Mouse (Mus musculus) embryo, embryonic 11 days (tissue): ENCODE results near the gene Plekha7.

ENCODE experiments used
- DNase-seq: peaks from one replicate; pipeline ENCODE4 v3.0.0-alpha.2; 2015

The Plekha7 gene

DNA sequence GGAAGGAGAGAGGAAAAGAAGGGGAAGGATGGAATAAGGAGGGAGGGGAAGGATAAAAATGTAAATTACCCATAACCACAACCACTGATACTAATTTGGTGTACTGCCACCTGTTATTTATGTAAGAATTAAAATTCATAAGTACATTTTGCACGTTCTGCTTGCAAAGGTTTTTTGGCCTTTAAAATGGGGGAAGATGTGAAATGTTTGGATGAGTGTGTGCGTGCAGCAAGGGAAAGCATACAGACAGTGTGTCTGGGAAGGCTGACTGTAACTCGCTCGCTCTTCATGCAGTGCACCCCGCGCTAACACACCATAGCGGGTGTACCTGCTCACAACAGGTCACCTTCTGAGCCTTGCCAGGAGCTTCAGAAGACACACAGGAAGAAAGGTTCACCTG, 90.4 kb downstream of the Plekha7 start:
- DNase-seq: no peak

DNA sequence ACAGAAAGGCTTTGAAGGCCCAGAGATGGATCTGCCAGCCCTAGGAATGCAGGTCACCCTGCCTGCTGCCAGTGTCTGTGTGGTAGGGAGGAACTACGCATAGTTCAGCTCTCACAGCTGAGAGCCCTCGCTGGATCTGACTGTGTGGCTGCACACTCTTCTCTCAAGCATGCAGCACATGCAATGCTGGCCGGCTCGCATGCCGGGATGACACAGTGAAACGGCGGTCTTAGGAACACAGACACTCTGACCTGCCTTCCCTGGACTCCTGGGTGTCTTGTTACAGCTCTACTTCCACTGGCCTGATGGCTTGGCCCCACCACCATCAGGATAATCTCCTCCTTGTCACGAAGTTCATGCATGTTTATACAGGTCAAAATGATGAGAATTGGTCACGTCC, 96.3 kb downstream of the Plekha7 start:
- peak; percentile 62 for DNase-seq

DNA sequence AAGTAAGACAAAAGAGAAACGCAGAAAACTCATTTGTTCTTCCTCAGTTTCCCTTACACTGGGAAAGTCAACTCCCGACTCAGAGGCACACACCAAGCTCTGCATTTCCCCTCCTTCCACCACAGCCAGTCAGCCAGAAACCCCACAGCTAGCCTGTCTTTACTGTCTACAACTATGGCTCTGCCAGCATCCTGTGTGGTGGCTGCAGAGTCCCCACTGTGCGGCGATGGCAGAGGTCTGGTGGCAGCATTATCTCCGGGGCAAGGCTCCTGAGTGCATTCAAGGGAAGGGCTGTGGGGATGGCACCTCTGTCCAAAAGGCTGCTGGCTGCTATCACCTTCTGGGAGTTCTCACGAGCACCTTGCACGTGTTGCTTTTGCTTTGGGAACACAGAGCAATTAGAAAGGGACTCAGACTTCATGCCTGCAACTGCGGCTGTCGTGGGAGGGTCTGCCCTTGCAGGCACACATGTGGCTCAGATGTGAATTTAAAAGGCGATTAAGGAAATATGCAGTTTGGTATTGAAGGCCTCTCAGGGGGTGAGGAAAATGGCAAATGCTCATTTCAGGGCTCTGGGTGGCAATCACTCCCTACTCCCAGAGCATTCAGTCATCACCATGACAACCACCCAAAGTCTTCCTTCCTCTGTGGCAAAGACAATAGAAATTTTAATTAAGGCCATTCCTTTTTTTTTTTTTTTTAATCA, 98.1 kb downstream of the Plekha7 start:
- DNase-seq: no peak

DNA sequence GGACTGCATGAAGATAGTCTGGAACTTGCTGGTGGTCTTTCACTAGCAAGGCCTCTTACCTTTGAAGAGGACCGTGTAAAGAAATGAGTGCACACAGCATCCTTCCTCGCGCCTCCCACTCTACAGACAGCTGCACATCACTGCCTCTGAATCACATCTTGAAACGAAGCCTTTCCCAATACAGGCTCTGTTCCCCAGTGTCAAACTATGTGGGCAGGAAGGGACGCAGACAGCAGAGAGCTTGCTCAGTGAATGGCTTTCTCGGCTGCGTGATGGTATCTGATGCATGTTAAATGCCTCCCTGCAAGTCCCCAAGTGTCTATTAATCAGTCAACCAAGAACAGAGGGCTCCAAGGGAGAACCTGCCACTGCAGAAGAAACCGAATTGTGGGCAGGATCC, 99.3 kb downstream of the Plekha7 start:
- no peak for DNase-seq

DNA sequence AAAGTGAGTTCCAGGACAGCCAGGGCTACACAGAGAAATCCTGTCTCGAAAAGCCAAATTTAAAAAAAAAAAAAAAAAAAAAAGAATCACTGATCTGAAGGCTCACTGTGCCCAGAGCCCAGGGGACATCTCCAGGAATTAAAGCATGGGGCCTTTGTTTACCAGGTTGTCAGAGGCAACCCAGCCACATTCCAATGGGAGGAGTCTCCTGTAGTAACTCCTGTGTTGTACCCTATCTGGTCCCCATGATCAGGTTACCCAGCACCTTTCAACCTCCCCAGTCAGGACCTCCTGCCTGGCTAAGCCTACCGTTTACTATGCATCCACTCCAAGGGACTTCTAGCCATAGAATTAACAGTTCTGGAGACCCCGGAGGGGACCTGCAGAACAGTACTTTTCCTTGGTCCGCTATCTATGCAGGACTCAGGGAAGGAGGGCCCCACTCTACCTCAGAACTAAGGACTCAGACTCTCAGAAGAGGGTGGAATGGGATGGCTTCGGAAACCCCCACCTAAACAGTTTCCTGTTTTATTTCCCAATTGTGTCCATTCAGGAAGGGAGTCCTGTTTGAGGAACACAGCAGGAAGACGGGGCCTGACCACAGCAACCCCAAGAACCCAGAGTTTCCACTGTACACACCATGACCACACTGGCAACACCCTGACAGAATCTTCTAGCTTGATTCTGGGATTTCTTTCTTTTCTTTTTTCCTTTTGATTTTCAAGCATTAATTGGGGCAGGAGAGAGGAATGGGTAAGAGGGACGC, 101.2 kb downstream of the Plekha7 start:
- DNase-seq: no peak

DNA sequence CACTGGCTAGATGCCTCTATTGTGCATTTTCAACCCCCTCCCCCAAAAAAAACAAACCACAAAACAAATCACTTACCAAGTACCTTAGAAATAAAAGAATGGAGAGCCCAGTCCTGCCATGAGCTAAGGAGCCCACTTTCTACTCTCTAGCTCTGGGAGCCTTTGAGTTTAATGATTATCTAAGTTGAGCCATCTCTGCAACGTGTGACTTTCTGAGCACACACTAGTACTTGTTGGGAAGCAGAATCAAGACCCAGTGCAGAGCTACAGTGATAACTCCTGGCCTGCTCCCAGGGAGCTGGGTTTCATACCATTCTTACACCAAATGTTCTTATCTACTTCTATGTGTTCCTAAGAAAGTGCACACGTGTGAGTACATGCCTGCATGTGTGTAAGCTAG, 102.7 kb downstream of the Plekha7 start:
- no peak for DNase-seq

DNA sequence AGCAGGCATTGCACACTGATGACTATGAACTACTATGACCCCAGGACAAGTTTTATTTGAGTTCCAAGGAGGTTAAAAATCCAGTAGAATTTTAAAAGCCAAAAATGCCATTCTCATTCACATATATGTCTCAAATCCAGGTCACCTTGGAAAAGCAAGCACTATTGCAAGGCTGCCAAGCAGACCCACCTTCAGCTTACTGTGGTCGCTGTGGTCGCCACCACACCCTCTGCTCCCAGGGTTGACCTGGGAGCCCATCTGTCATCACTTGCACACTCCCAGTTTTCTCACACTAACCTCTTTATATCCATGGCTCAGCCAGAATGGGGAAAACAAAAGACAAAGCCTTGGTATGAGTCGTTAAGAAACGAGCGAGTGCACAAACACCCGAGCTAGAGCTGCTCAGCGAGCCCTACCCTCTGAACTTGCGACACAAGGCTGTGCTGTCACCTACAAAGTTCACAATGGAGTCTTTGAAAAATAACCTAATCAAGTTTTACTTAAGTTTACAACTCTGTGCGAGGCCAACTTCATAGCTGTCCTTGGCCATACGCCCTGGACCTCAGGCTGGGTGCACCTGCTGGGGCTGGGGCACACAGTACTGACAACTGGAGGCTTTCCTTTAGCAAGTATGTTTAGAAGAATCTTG, 106.0 kb downstream of the Plekha7 start:
- DNase-seq: no peak

DNA sequence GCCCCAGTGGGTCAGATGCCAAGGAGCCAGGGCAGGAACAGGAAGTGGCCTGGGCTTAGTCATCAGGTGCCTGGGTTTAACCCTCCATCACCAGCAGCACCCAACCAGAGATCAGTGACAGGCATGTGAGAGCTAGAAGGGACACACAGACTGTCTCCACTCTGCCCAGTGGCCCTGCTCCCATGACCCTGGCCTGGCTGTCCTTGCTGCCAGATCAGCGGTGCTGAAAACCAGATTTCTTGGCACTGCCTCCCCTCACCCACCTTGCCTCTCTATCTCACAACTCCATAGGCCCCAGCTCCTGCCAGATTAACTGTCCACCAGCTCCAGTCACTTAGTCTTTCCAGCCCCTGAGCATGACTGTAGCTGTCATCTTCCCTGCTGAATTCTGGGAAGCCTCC, 107.2 kb downstream of the Plekha7 start:
- DNase-seq: no peak

DNA sequence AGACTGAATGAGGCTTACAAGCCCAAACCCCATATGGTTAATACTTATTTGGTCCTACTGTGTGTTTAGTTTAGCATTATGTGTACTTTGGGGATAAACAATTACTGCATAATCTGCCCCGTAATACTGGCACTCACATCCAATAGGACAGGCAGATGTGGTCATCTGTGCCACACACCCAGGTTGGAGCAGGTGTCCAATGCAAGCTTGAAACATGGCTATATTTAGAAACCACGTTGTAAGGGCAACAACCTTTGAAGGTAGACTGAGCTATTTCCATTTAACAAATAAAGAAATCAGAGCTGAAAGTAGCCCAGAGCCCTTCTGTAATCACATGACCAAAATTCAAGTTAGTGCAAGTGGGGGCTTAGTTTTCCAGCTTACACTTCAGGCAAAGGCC, 107.6 kb downstream of the Plekha7 start:
- no peak for DNase-seq

DNA sequence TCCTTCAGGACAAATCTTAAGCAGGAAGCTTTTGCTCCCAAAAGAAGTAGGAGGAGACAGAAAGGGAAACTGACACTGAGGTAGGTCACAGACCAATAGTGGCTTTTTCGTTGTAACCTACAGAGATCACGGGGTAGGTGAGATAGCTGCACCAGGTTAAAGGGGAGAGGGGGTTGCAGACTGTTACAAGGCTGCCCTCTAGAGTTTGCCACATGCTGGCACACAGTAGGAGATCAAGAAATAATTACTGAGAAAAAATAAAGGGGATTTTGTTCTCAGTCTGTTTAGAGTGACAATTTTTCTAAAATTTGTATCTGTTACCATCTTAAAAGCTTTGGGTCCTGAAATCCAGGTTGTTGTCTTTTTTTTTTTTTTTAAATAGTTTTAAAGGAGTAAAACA, 109.3 kb downstream of the Plekha7 start:
- DNase-seq: no peak

DNA sequence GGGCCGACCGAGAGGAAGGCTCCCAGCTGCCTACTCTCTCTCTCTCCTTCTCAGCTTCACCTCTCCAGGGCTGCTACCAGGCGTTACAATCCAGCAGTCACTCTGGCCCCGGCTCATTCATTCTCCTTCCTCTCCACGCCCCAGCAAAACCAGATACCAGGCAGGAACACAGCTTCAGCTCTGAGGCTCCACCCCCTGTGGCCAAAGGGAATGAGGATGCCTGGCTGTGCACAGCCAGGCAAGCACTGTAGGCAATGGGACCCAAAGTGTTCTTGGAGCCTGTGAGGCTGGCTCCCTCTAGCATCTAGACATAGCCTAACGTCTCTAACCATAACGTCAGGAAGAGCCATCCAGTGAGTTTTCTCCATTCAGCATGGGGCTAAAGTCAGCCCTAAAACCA, 109.8 kb downstream of the Plekha7 start:
- peak; percentile 52 for DNase-seq

DNA sequence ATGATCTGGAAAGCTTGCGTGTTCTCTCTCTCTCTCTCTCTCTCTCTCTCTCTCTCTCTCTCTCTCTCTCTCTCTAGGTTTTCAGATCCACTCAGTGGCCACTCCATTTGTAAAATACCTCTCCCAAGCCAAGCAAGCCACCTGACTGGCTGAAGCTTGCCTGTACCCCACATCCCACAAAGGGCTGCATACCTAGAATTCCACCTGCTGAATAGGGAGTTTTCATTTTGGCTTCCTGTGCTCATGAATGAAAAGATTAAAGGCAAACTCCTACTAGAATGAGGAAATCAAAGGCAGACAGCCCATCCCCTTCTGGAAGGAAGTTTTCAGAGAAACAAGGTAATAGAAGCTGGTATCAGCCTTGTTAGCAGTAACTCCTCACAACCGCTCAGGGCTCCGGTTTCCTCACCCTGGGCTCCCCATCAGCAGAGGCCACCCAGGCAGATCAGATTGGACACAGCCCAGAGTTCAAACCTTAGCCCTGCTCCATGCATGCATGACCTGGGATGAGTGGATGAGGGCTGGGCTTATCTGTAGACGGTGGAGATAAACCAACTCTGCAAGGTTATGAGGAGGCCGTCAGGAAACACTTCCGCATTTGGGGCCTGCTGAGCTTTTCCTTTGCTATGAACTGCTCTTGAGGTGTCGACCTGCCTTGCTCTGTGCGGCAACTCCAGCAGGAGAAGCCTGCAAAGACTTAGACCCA, 111.0 kb downstream of the Plekha7 start:
- DNase-seq: no peak

DNA sequence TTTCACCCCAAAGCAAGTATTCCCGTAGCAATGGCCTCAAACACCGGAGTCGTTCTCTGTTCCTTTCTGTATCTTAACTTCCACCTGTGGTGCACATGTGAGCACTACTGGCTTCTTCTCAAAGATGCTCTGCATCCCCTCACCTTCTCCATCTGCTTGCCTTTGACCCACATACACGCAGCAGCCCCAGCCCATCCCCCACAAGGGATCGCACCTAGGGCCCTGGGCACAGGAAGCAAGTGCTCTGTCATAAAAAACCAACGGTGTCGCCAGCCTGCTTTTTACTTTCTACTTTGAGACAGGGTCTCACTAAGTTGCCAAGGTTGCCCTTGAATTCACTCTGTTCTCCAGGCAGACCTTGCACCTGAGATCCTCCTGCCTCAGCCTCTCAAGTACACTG, 113.2 kb downstream of the Plekha7 start:
- no peak for DNase-seq

DNA sequence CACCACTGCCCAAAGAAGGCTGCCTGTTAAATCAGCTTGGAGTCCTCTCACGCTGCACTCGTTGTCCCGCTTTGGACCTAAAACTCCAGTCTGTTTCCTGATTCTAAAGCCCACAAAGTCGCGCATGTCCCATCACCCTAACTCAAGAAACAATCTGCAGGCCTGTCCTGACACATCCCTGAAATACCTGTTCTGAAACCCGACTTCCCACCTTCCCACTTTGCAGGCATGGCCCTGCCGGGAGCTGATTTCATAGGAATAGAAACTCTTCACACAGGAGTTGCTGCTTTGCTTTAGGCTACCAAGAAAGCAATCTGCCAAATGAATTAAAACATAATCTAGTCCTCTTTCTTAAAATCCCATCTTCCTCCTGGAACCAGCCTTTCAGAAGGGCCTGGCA, 115.2 kb downstream of the Plekha7 start:
- DNase-seq: no peak

DNA sequence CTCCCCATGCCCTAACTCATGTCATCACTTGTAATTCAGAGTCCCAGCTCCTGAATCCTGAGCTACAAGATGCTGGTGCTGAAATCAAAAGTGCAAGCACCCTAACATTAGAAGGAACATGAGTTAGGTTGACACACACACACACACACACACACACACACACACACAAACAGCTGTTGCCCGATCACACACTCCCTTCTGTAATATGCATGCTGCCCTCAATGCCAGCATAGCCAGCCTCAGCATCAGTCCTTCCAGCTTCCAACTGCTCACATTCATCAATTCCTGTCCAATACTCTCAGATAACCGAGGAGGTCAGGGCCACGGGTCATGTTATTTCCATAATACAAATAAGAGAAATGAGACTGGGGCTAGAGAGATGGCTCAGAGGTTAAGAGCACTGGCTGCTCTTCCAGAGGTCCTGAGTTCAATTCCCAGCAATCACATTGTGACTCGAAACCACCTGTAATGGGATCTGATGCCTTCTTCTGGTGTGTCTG, 116.0 kb downstream of the Plekha7 start:
- DNase-seq: no peak

DNA sequence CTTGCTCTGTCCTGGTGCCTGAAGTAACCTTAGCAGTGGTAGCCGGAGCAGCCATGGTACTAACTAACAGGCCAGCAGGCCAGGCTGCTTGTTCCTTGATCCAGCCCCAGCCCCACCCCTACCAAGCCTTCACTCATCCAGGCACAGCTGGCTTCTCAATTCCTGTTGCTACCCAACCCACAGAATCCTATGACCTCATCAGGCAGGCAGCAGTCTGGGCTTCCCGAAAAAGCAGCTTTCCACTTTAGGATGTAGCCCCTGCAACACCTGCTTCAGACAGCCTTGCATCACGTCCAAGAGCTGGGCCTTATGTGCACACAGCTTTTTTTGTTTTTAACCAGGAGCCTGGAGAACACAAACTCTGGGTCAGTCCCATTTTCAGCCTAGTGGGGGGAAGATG, 117.0 kb downstream of the Plekha7 start:
- peak; percentile 68 for DNase-seq

DNA sequence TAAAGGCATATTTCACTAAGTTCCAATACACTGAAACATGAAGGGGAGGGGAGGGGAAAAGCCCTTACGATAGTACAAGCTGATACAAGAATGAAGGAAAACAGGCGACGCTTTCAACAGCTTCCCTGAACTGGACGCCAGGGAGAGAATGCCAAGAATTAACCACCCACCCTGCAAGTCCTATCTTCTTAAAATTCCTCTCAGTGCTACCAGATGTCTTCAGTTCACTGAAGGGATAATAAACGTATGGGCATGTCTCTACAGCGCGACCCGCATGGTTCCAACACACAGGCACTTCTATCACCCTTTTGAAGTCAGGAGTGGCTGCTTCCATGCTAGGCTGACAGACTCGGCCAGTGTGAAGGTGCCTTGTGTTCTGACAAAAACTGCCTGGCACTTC, 118.5 kb downstream of the Plekha7 start:
- DNase-seq: no peak

DNA sequence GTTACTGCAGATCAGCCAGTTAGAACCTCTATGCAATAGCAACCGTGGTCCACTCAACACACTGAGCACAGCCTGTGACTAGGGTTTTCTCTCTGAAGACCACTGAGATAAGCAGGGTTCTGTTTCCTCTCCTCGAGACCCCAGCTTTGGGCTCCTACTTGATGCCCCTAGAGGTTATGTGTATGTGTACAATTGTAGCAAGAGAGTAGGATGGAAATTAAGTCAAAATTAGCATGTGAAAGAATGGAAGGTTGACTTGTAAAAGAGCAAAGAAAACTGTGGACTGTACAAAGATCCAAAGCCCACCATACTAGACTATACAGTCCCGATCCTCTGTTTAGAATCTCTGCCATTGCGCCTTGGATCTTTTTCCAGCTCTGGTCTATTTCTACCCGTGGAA, 119.8 kb downstream of the Plekha7 start:
- no peak for DNase-seq

DNA sequence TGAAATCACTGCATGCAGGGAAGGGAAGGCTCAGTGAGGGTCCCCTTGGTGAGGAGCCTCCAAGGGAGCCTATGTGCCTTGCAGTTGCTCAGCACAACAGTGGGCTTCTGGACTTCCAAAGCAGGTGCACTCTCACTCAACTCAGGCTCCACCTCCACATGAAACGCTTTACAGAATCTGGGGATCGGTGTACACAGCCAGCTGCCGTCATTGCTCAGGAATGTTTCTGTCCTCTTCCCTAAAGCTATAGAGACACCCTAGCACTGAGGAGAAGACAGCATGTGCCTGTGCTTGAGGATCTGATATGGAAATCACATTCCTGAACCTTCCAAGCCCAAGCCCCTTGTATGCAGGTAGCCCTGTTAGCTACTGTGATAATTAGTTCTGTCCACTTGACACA, 120.7 kb downstream of the Plekha7 start:
- DNase-seq: no peak

DNA sequence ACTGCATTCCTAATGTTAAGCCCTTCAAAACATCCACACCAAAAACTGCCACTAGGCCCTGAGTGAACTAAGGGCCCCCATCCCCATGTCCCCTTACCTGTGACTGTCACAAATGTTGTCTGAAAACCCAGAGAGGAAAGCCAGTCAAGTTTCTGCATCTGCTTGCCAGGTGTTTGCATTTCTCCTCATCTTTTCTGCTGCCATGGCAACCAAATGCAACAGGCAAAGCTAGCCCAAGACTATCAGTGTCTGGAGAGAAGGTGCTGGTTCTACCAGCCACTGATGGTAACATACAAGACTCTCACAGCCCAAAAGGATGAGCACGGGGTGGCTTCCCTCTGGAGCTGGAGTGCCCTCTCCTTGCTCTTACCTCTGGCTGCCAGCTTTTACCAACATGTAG, 121.3 kb downstream of the Plekha7 start:
- no peak for DNase-seq

DNA sequence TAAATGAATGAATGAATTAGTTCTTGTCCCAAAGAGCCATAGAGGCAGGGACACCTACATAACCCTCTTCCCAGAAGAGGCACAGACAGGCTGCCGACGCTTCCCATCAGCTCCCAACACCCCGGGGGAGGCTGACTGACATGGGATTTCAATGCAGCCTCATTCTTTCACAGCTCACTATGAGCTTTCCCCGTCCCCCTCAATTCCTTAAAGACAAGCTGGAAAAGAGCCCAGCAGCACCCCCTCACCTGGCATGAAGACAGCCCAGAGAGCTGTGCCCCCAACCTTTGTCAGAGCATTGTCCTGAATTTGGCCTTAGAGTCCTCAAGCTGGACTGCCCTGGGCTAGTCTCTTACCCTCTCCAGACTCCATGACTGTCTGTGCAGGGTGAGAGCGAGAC, 122.0 kb downstream of the Plekha7 start:
- no peak for DNase-seq

DNA sequence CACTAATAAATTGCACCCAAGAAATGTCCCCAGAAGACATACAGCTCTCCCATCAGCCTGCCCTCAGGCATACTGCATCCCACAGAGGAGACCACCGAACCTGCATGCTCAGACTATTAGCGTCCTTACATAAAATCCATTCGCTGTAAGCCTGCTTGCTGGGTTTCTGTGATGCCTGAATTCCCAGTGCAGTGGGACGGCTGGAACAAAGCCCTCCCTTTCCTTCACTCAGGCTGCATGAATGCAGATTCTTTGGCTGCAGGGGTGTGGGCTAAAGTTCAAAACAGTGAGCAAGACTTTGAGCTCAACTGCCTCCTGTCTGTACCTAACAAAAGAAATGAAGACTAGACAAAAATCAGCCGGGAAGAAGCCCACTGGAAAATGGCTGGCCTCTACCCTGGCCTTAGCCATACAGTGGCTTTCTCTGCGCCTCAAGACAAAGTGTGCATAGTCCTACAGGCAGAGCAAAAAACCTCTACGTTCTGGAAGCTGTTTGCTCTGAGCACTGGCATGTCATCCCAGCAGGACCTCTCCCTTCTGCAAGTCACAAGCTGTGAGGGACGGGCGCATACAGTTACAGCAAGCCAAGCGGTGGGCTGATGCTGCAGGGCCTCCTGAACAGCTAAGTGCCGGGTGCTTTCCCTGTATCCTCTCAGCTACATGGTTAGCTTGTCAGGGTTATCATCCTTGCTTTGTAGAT, 123.7 kb downstream of the Plekha7 start:
- peak; percentile 41 for DNase-seq

DNA sequence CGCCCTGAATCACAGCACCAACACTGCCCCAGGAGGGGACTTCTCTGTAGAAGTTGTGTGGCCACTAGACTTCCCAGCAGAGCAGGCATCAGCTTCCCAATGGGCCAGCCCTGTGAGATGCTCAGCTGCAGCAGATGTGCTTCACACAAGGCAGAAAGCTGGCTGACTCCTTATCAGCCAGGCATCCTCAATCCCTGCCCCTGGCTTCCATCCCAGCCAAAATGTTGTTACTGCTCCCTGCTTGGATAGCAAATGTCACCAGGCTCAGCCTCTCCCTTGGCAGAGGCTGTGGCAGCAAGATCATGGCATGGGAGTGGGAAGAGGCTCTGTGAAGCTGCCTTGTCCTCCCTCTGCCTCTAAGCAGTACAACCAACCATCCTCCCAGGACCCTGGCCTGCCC, 125.7 kb downstream of the Plekha7 start:
- DNase-seq: no peak
